Mouse (Mus musculus) testis, postnatal 10 days (tissue): ENCODE measurements around the gene Atxn2l.
A peak's percentile ranks its signal among the peaks of the same experiment; 100 is the strongest.
"Not testable (repeated sequence)": the region's sequence is repeated elsewhere in the genome, so short reads cannot be mapped to it uniquely, and the experiment has no call there.

ENCODE experiments used
- DNase-seq: peaks from one replicate; pipeline ENCODE4 v3.0.0; 2021; ENCODE audit warnings: low spot score

Atxn2l gene

DNA sequence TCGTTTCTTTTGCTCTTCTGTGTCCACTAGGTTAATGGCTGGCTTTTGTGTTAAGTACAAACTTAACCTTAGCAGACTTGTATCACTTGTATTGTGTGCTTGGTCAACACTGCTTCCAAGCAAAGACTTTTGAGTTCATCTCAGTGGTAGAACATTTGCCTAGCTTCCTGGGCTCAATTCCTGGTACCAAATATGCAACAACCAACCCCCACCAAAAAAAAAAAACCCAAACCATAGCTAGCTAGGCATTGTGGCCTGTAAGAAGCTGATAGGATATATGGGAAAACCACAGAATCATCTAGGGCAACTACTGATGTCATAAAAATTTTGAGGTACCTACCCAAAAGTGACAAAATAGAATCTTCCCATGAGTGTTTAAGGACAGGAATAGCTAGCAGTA is 12.2 kb downstream of the Atxn2l start:
- no peak for DNase-seq

DNA sequence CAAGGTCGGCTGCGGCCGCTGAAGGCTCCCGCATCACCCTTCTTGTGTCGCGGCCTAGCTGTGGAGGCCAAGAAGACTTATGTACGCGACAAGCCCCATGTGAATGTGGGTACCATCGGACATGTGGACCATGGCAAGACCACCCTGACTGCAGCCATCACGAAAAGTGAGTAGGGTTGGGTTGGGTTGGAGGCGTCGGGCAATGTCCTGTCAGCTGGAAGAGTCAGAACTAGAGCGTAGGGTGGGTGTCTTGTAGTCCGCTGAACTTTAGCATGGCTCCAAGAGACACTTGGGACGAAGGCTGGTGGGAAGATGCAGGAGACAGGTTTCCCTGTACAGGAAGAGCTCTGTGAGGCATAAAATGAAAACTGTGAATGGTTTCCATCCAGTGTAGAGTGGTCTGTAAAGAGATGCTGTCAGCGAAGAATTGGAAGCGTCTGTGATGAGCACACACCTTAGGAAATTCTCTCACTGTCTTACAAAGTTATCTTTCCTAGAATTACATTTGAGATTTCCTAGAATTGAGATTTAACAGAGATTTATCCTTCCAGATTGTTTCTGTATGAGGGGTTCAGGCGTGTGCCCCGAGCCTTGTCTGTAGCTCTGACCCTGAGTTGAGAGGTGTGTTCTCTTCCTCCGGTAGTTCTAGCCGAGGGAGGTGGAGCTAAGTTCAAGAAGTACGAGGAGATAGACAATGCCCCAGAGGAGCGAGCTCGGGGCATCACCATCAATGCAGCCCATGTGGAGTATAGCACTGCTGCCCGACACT is 15.4 kb downstream of the Atxn2l start:
- not testable (repeated sequence) for DNase-seq

DNA sequence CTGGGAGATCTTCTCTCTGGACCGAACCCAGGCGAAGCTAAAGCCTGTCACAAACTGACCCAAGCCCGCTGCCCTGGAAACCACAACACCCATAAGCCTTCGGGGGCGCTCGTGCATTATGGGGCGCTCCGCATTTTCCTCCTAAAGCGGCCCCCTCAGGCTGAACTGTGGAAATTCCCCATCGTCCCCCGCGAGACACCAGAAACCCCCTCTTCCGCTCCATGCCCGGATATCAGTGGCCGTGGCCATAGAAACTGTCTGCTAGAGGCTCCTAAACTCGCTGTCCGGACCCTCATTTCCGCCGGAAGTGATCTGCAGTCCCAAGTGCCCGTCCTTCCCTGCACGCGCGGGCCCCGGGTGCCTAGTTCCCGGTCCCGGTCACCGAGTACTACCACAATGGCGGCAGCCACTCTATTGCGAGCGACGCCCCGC is 16.2 kb downstream of the Atxn2l start, which contains the start of gene Tufm:
Gene Tufm, plus strand, starts transcription at position 310 of the 432 bp plus-strand sequence.
- DNase-seq, result peak; percentile 91

DNA sequence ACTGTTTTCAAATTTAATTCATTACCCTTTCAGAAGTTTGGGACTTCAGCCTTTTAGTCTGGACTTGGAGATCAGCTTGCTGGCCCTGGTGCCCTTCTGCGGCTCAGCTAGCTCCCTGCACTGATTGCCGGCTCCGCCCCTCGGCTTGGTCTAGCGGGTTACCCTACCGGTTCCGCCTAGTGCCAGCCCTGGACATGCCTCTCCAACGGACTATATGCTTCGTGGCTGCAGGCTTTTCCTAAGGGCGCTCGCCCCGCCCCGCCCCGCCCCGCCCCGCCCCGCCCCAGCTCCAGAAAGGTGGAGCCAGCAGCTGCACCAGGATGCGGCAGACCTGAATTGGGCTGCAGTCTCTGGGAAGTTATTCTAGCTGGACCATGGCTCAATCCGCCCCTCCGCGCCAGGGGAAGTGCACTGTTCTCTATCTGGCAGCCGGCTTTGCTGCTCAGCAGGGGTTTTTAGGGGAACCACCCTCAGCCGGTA is 20.8 kb downstream of the Atxn2l start:
- peak; percentile 87 for DNase-seq

DNA sequence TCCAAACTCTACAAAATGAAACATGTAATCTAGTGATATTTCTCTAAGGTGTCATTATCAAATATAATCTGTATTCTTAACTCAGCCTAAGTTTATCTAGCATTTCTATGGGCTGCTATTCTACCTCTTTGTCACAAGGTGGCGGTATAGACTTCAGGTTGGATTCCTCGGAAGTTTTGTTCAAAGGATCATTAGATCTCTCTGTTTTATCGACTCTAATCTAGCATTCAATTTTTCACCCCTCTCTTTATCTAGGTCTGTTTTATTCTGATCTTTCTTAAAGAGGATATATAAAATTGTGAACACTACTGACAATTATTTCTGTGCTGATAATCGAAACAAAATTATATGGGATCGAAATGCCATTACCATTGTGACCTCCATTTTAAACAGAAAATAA is 21.5 kb downstream of the Atxn2l start:
- no peak for DNase-seq

DNA sequence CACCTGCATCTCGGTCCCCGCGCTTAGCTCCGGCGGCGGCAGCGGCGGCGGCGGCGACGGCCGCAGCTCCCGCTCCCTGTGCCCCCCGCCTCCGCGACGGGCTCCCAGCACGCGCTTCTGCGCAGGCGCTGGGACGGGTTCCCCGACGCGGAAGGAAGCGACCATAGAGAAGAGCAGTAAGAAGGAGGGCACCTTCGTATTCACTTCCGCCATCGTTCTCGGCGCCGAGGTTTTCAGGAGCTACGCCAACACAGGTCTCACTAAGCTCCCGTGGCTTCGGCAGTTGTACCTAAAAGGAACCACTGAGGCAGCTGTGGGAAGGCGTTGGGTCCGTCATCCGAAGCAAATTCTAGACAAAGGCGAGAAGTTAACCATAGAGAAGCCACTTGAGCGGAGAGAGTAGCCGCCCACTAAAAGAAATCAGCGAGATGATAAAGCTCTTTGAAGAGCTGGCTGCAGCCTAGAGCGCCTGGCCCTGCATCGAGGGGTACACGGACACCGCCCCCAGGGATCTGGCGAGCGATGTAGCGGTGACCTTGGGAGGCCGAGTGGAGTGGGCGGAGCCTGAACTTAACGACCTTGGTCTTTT is 28.1 kb downstream of the Atxn2l start, which contains the start of gene Sh2b1:
Gene Sh2b1, minus strand, starts transcription at position 432 of the 589 bp plus-strand sequence.
- peak; percentile 88 for DNase-seq

DNA sequence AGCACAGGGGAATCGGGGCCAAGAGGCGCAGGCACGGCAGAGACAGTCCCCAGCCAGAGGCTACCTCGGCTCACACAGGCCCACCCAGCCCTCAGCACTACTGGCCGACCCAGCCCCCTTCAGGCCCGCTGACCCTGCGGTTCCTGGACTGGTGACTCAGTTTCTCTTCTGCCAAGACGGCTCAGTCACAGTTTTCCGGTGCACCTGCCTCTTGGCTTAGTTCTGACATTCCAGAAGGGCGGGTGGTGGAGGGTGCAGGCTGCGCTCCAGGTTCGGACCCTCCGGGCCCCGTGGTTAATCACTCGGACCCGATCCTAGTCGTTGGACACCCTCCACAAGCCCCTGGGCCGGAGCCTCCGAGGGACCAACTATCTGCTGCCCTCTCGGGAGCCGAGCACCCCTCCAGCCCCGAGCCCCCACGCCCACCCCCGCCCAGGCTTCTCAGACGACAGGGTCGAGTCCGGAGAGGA is 28.7 kb downstream of the Atxn2l start:
- peak; percentile 63 for DNase-seq

DNA sequence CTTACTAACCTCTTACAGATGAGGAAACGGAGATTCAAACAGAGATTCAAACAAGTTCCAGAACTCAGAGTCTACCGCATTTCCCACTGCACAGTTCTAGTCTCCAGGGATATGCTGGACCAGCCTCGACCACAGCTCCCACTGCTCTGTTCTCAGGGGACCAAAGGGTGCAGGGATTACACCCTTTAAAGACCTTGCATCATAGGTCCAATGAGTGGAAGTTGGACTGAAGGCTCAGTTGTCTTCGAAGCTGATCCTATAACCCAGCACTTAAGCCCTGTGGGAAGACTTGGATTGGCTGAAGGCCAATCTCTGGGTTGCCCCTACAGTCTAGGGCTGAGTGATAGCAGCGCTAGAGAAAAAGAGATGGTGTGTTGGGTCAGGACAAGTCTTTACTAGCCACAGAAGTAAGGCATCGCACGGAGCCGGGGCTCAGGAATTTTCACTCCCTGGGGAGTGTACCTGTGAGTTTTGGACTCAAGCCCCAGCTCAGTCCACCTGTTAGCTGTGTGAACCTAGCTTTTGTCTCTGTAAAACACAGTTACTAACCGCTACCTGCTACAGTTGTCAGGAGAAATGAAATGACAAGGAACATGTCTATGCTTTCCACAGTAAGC is 29.7 kb downstream of the Atxn2l start:
- DNase-seq, result peak; percentile 38

DNA sequence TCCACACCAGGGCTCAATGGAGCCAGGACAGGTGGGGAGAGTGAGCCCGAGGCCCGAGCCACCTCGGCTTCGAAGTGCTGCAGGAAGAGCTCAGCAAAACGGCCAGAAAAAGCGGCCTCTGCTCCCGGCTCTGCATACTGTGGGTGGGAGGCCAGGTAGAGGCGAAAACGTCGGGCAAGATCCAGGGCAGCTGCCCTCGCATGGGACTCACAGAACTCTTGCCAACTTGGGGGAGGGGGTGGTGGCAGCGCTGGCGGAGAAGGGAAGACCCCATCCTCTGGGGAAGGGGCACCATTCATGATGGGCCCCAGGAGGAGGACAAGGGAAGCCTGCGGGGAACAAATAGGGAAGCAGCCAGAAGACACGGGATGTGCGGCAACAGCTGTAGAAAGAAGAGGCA is 30.5 kb downstream of the Atxn2l start:
- peak; percentile 46 for DNase-seq

DNA sequence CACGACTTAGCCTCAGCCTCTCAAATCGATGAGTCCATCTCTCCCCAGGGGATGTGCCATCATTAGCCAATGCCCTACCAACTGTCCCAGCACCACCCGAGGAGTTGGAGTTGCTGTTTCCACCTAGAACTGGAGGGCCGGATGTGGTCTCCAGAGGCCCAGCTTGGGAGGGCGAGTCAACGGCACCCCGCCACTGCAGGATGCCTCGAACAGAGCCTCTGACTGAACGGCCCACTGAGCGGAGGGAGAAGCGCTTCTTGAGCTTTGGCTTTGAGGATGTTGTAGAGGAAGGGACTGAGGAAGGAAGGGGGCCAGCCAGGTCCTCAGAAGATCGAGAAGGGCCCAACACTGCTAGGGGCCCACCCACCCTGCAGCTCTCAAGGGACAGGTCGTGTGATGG is 30.9 kb downstream of the Atxn2l start:
- DNase-seq, result peak; percentile 45

DNA sequence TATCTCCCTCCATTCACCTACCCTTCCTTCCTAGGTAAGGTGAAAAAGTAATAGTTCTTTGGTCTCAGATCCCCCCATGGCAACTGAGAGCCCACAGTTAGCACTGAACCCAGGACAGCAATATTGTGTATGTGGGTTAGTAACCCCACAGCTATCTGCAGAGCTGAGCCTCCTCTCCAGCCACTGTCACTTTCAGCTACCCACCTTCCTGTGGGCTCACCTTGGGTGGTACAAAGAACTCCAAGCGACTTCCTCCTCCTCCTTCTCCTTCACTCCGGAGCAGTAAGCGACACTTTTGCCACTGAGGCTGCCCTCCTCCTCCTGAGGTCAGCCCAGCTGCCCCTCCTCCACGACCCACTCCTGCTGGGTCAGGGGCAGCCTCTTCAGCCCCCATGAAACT is 31.4 kb downstream of the Atxn2l start:
- no peak for DNase-seq

DNA sequence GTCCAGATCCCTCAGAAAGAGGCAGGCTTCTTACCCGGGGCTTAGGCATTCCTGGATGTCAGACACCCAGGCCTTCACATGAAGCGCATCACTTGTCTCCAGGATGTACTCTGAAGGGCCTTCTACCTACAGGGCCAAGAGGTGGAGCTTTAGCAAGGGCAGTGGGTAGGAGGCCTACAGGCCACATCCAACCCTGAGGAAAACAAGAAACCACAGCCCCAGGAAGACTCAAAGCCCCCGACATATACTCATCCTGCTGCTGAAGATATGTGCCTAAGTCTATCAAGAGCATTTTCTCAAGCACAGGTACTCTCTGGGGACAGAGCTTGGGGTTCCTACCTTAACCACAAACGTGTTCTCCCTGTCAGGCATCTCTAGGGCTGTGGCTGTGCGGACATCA is 31.9 kb downstream of the Atxn2l start:
- no peak for DNase-seq

DNA sequence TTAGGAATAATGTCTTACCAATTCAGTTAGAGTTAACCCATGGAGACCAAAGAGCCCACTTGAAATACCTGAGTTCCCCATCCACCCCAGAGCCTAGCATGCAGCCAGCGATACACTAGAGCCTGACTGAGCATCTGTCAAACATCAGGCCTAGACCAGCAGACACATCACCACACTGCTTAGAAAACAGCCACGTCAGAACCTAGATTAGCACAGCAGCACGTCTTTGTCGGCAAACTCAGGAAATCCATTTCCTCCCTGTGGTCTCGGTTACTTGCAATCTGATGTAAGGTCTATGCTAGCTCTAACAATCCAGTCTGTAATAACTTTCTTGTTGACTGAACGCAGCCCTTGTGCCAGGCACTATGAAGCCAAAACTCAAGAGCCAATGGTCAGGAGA is 33.2 kb downstream of the Atxn2l start:
- DNase-seq, result no peak

DNA sequence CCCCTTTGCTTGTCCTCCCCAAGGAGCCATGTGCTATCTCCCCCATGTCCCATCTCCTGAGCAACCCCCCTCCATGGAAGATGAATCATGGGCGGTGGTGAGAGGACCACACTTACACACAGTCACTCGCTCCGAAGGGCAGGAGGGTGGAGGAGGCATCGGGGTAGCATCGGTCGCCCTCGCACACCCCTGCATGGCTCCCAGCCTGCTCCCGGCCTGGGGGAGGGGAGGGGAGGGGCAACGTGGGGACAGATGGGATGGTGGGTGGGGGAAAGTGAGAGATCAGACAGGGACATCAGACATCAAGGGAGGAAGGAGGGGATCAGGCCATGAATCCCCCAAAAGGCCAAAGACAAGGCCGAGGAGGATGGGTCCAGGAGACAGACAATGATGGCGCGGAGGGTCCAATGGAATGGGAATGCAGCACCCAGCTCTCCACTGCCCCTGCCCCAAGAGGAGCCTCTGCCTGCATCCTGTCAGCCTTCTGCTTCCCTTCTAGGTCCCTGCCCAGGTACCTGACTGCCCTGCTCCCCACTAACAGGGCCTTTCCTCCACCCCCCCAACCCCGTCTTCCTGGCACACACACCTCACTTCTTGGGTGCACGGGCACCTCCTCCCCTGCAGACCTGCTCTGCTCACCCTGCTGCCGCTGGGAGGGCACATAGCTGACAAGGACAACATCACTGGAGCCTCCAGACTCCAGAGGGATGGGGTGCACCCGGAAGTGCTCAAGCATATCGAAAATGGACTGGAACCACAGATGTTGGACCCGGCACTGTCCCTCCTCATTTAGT is 35.2 kb downstream of the Atxn2l start:
- no peak for DNase-seq

DNA sequence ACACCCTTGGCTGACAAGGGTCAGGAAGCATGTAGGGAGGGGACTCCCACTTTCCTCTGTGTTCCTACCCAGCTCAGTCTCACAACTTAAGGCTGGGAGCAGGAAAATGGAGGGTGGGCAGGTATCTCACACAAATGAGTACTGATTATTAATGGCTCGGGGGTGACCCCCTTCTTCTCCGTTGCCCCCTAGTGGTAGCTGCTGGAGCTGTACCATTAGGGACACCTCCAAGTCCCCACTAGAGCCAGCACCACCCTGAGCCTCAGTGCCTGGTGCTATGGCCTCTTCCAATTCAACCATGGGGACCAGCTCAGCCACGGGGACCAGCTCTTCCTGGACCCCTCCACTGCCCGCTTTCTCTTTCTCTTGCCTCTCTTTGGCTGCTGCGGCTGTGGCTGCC is 36.0 kb downstream of the Atxn2l start:
- DNase-seq, result peak; percentile 70

DNA sequence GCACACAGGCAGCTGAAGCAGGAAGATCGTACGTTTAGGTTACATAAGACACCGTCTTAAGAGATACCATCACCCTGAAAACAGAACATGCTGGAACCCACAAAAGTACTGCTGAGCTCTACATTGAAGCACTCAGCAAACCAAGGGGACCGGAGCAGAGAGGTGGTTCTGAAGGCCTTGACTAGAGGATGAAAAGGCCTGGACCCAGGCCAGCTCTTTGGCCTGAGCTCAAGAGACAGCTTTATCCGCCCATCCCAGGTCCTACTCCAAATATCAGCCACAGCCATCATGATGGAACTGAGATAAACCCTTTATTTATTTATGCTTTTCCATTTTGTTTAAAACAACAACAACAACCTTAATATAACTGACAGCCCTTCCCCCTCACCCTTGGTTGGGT is 36.5 kb downstream of the Atxn2l start:
- DNase-seq, result no peak

DNA sequence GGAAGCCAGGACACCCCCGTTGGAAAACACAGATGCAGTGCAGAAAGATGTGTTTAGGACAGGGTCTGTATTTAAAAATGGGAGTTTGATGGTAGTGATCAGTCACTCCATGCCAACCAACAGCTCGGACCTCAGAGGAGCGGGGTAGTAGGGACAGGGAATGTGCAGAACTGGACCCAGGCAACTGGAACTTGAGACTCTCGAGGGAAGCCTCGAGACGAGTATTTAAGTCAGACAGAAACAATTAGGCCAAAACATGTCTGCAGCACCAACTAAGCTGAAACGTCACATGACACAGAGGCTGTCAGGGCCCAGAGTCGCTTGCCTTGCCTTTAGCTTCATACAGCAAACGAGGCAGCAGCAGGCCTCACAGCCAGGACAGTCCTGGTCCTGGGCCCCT is 37.1 kb downstream of the Atxn2l start:
- no peak for DNase-seq

DNA sequence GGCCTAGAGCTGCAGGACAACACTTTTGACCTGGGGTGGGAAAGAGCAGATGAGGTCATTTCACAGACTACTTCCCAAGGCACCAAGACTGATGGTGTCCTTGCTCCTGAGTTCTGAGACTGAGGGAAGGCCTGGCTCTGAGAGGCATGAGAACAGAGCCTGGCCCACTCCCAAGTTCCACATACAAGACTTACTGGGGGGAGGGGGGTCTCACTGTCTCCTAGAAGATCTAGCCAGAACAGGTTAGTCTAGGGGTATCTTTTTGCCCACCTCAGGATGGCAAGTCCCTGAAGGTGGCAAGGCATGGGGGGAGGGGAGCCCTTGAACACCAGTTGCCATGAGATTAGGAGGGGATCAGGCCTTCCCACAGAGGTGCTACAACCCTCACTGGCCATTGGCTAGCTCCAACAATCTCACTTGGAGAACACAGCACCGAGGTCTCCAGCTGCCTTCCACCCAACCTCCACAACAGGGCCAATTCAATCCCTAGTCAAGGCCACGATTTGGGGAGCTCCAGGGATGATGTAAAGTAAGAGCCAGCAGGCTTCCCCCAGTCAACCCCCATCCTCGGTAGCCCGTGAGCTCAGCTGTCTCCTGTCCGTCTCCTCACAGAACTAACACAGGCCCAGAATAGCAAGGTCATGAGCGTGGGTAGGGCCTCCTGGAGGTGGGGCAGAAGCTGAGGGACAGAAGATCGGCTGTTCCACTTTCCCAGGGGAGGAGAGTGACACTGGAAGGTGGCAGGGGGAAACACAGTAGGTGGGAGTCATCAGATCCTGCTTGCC is 37.8 kb downstream of the Atxn2l start:
- DNase-seq, result peak; percentile 70

DNA sequence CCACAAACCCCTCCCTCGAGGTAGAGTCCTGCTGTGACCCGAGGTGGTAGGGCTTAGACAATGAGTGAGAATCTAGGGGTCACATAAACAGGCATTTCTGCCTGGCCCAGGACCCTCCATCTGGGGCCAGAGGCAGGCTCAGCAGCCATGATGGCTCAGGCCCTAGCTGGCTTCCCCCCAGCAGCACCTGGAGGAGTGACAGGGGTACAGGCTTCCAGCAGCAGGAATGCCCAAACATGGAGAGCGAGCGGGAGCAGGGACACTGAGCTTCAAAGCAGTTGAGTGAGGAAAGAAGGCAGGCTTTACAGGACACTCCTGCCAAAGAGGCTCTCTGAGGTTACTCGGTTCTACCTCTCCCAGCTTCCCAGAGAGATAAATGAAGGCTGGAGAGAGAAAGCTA is 38.4 kb downstream of the Atxn2l start:
- peak; percentile 70 for DNase-seq

DNA sequence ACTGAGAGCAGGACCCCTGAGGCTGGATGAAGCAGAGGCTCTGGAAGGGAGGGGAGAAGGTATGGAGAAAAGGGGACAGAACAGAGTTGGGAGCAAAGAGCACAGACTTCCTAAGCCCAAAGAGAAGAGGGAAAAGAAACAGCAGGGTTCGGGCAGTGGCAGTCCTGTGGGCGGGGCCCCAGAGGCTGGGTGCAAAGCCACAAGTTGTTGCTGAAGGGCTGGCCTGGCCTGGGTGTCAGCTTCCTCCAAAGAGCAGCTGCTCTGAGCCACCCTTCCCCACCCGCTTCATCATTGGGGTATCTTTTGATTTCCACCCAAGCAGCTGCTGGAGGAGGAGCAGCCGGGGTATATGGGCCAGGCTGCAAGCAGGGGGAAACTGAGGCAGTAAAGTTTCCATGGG is 39.1 kb downstream of the Atxn2l start:
- DNase-seq, result peak; percentile 64

DNA sequence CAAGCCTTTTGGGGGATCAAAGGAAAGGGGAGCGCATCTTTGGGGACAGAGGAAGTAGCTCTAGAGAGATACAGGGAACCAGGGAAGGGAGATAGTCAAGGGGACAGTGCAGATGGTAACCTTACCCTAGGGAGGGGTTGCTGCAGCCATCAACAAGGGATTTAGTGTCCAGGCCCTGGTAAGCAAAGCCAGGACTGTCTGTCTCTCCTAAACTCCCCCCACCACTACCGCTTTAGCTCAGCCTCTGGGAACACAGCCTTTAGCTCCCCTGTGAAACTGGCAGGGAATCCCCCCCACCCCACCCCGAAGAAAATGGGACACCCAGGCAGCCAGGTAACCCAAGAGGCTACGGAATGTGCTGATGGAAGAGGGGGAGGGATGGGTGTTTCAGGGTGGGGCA is 39.7 kb downstream of the Atxn2l start:
- DNase-seq, result no peak
